Mouse (Mus musculus) layer of hippocampus, adult 9-10 months (tissue): ENCODE data around the gene Opa1.

Experiments
- DNase-seq: peaks from one replicate; pipeline ENCODE4 v3.0.0; 2022; ENCODE audit warnings: low spot score

Opa1 gene

DNA sequence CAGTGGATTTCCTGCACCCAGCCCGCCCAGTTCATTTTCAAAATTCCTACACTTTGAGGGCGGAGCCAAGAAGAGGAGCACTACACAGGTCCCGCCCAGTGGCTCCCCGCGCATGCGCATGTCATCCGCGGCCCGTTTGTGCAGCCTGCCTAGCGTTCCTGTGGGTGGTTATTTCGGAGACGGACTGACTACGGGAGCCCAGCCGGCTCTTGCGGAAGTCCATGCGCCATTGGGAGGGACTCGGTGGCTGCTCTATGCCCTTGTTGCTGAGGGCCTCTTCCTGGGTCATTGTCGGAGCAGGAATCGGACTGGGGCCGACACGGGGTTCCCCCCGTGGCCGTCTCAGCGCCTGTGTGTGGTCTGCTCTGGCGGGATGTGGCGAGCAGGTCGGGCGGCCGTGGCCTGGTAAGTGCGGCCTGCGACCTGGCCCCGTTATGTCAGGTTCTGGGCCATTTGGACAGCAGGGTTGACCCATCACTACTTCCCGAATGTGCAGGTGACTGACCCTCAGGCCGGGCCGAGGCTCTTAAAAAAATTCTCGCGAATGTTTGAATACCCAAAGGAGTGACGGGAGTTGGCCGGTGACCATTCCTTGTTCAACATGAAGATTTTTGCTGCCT, at the start of gene Opa1:
TSS of gene Opa1 (plus strand) at position 168 of the 620 bp plus-strand sequence.
- DNase-seq: peak; percentile 99

DNA sequence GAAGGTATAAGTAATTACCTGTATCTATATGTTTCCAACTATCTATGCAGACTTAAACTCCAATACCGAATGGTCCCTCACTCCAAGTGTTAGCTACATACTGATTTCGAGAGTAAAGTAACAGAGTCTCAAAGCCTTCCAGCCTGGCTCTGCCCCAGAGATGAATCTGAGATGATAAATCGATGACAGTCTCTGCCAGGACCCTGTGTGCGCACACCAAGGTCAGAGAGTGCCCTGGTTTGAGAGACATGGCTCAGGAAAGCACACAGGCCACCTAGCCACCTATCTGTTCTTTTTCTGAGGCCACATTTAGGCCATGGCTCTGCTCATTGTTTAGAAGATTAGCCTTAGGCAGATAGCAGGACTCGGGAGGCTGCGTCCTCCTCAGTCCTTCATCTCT, 45.5 kb upstream of the Opa1 start:
- no peak for DNase-seq

DNA sequence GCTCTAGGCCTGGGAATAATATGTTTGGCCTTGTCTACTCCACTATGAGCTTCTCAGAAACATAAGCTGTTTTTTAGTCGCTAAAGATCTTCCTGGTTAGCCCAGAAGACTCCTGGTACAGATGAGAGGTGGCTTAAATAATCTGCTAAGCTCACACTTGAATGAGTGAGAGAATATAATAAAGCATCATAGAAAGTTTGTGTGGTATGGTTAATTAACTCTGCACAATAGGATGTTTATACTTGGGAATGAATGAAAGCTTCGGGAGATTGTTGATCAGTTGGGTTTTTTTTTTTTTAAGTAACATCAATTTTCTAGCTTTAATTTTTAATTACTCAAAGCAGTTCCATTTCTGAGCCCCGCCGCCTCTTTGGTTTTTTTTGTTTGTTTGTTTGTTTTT, 43.3 kb upstream of the Opa1 start:
- DNase-seq: no peak

DNA sequence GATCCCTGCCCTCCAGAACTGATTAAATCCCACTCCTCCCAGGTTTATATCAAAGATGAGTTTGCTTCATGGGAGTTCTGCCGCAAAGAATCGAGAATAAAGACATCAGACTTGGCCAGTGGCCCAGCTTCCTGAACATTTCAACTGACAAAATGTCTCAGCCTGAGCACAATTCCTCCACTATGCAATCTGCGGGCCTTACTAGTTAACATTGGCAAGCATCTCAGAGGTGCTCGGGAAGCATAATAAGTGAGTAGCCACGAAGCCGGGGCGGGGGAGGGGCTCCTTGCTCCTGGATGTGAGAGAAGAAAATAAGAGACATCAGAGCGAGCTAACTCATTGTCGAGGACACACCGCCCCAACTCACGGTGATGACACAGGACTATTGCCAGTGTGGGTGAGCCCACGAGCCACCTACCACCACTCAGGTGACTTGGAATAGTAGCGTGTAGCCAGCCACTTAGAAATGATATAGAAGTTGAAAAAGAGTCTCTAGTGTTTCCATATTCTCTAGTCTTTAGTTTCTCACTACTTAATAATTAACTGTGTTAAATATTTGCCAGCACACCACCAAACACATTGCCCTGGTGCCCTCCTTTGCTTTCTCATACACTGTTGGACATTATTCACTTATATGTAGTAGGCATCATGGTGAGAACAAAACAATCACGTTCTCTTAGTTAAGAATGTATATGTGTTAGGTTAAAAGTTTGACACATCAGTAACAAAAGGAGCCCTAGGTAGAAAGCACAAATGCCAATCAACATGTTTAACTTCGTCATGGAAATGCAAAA, 42.5 kb upstream of the Opa1 start:
- DNase-seq: no peak

DNA sequence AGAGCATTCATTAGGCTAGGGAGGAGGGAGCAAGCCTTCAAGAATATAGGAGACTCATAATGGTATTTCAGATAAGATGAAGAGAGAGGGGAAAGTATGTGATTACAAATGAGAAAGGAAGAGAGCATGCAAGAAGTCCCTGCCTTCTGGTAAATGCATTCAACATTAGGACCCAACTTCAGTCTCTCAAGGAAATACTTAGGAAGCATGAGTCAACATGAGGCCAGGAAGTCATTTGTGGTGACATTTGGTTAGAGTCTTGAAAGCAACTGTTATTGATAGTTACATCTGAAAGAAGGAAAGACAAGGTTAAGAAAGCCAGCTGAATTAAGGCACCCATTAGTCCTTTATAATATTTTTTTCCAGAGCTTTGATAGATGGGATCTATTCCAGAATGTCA, 39.2 kb upstream of the Opa1 start:
- DNase-seq: no peak

DNA sequence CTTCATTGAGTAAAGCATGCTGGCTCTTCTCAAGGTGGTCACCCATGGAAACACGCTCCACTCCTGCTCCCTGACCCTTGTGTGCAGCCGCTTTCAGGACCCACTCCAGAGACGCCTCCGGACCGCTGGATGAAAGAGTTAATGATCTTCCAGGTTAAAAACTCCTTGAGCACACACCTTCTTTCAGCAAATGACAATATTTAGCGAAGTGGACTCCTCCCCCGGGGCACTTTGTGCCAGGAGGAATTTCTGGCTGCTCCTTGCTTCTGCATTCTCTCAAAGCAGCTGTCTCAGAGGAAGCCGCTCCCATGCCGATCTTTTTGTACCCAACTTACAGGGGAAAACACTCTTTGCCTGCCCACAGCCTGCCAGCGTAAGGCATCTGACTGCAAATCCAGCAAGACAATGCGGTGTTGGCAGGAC, 37.9 kb upstream of the Opa1 start:
- DNase-seq: no peak

DNA sequence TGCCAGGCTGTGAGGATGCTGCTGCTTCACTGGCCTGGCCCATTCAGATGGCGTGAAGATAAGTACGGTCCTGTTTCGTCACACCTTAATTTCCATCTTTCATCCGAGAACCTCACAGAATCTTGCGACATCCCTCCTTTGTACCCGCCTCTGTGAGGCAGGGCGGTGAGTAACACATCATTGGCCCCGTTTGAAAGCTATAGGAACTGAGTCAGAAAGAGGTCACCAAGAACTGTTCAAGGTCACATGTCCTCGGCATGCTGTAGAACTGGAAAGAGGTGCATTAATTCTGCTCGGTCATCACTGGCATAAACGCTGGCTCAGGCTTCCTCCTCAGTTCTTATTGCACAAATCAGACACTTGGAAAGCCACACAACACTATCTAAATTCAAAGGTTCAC, 34.3 kb upstream of the Opa1 start, which contains the start of gene Atp13a4:
TSS of gene Atp13a4 (minus strand) at position 36 of the 400 bp plus-strand sequence.
- no peak for DNase-seq

DNA sequence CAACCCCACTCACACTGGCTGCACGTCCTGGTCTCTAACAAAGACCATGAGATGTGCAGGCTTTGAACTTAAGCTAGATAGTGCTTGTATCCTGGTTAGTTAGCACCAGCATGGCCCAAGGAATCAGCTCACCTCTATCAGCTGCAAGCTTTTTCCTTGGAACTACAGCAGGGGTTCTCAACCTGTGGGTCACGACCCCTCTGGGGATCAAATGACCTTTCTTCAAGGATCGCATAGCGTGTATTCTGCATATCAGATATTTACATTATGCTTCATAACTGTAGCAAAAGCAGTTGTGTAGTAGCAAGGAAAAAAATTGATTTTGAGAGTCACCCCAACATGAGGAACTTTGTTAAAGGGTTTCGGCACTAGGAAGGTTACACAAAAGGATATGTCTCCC, 19.5 kb upstream of the Opa1 start:
- no peak for DNase-seq

DNA sequence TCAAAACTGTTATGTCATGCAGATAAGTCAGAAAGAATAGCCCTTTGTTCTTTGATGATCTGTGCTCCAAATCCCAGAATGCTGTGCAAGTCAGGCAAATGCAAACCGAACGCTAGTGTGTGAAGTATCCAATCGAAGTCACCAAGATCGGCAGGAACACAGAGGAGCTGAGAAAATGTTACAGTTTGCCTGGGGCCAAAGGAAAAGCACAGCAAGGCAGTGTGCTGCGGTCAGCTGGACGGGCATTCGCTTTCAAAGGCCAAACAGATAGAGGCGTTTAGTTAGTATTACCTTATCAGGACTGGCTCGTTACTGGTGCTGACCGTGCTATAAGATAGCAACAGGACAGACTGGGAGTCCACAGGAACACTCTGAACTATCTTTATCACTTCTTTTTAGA, 18.7 kb upstream of the Opa1 start:
- no peak for DNase-seq

DNA sequence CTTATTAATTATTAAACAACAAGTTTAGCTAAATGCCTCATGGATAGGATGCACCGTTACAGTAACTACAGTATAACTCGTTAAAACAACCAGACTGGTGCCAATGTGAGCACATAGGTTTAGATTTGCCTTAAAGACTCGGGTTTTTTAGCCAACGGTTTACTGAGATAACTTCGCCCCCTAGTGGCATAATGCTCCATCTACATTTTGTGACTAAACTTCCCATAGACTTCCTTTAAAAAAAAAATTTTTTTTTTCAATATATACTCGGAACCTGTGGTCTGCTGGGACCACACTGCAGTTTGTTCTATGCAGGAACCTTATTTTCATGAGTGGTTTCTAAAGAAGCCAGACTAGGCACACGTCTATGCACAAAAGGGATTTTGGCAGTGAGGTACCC, 18.3 kb upstream of the Opa1 start:
- DNase-seq: peak; percentile 49

DNA sequence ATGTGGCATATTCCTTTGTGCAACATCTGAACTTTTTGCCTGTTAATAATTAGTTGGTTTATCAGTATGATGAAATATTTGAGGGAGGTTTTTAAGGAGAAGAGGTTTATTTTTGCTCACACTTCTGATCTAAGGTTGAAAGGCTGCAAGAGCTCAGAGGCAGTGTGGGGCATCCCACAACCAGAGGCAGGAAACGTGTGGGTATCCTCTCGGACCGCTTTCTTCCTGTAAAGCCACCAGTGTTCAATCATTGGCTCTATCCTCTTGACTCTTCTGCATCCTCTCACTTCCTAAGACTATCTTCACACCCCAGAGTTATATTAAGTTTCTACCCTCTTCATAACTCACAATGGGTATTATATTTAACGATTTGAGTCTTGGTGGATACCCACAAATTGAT, 5.1 kb upstream of the Opa1 start:
- DNase-seq: no peak

DNA sequence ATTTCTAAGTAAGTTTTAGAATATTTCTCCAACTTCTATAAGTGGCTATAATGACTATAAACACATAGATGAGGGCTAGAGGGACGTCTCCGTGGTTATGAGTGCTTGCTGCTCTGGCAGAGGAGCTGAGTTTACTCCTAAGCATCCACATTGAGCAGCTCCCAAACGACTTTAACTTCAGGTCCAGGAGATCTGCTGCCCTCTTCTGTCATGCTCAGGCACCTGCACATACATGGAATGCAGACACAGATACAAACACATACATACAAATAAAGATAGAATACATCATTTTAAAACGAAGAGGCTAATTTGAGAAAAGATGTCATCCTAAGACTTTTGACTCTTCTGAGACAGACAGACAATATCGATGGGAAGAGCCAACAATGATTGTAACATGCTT, 3.5 kb upstream of the Opa1 start:
- no peak for DNase-seq

DNA sequence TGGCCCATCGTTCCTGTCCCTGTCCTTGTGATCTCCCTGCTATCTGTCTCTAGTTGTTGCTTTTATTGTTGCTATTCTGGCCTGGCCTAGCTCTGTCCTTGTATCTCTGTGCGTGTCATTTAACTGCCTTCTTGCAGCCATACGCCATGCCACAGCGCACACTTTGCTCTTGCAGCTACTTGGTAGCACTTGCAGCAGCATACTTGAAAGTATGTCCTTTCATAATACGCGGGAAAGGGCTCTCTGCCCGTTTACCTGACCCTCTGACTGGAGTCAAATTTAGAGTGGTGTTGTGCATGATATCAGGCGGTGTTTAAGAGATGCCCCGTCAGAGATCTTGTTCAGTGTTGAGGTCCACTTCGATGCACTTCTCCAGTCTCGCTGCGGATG, 648 bp downstream of the Opa1 start:
- no peak for DNase-seq

DNA sequence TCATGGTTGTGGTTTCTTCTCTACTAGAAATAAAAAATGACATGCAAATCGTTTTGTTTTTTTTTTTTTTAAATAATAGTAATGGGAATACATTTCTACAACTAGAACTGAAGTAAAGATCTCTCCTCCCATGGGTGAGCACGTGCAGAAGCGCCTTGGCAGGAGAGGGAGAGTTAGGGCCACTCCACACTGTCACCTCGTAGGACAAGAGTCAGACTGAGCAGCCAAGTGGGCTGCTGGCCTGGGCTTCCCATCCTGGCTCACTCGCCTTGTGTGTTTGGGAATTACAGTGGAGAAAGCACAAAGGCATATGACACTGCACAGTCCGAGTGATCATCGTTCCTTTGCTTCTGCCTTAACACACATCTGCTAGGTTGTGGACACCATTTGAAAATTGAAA, 13.0 kb downstream of the Opa1 start:
- DNase-seq: no peak

DNA sequence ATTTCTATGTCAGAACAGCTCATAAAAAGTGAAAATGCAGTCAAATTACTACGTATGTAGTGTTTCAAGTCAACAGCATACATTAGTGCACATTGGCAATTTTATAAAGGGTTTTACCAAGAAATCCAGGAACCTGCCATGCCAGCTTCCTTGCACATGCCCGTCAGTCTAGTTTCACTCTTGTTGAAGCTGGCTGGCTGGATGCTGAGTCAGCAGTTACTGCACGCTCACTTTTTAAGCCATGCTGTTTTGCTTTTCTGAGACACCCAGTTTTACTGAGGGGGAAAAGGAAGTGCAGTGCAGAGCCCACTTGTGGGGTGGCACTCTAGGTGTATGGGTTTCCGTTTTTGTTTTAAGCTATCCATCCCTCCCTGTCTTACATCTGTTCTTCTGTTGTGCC, 18.0 kb downstream of the Opa1 start:
- no peak for DNase-seq

DNA sequence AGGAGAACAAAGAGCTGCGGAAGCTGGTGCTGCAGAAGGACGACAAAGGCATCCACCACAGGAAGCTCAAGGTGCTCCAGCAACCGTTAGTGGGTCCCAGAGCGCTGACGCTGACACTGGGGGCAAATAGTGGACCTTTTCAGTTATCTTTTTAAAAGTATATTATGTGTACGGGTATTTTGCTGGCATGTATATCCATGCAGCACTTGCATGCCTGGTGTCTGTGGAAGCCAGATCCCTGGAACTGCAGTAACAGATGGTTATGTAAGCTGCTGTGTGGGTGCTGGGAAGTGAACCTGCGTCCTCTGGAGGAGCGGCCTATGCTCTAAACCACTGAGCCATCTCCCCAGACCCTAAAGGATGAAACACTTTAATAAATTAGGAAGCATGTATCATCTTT, 26.4 kb downstream of the Opa1 start:
- peak; percentile 24 for DNase-seq

DNA sequence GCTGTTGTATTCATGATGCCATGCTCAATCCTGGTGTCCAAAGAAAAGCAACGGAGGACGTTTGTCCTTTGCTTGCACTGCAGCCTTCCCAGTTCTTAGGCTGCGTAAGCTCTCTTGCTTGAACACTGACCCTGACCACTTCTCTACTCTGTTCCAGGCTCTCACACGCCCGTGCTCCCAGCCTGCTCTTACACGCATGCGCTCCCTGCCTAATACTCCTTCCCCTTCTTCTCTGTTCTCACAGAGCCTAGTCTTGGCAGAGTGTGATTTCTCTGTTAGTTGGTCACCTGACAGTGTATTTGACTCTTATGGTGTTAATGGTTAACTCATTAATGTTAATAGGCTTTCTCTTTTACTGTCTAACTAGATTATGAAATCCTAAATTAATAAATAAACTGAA, 28.0 kb downstream of the Opa1 start:
- DNase-seq: no peak

DNA sequence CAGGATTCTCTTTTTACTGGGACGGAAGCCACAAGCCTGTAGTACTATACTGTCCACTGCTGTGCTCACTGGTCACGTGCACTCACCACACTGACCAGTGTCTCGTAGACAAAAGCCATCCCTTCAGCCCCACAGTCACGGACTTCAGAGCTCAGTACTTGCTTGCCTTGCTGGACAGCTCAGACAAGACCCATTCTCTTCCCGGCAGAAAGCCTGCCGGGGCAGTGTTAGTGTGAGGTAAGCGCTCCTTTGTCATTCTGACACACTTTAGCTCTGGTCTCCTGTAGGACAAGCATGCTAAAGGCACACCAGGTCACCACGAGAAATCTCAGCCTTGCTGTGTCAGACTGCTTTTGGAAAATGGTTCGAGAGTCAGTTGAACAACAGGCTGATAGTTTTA, 35.6 kb downstream of the Opa1 start:
- no peak for DNase-seq

DNA sequence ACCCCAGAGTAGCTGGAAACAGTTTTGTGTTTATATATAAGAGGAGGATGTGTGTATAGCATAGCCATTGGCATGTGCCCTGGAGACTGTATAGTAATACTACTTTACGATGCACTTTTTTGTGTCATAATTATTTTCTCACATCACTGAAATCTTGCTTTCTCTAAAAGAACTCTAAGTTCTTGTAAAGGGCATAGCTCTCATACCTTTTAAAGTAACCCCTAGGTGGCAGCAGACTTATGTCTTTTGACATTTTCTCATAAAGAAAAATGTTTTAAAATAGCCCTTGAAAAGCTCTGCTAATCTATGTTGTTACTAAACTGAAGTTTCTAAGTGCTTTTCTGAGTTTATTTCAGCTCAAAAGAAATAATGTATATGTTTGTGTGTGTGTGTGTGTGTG, 49.9 kb downstream of the Opa1 start:
- DNase-seq: no peak

DNA sequence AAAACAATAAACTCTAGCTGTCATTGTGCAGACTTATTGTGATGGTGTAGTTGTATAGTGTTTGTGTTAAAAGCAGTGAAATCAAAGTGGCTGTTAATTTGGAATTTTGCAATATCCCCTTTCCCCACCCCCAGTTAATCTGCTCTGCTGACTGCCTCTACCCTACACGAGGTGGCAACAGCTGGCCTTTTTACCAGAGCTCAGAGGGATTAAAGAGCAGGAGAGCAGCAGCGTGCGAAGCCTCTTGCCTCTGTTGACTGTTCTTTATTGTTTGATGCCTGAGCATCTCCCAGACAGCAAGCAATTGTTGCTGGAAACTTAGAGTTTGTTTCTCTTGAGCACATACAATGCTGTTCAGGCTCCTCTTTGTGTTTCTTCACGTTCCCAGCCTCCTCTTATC, 56.6 kb downstream of the Opa1 start:
- no peak for DNase-seq

DNA sequence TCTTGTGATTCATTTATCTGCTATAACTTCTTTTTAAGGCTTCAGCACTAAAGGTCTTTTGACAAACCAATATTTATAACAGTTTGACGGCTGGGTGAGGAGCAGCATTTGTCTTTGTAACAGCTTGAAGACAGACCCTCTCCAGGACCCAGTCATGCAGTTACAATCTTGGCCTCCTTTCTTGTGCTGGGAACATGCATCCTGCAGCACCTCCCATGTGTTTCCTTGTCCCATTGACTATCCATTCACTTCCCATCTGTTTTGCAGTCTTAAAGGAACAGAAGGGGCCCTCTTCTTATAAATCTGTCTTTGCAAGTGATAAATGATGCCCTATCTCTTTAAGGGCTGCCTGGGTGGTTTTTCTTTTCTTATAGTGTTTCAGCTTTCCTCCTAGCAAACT, 63.2 kb downstream of the Opa1 start:
- DNase-seq: no peak

DNA sequence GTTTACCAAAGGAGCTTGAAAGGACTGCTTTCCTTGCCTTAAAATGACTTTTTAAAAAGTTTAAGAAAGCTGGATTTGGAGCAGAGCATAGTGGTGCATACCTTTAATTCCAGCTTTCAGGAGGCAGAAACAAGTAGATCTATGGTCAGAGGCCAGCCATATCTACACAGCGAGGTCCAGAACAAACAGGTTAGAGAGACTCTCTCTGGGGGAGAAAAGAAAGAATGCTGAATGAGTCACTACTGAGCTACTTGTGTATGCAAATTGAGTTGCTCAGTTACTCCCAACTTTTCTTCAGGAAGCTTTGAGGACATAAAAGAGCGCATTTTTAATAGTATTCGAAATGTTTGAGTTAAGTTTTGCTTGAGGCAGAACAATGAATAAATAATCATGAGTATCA, 65.7 kb downstream of the Opa1 start:
- no peak for DNase-seq

DNA sequence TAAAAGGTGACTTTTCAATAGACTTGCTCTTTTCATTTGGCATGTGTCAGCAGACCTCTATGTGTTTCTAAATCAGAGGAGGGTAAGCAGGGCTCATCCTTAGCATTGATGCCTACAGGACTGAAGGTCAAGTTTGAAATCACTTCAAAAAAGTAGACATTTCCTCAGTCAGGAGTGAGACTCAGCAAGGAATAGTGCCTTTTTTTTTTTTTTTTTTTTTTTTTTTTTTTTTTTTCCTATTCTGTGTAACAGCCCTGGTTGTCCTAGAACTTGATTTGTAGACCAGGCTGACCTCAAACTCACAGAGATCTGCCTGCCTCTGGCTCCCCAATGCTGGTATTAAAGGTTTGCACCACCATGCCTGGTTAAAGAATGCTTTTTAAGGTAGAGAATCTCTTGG, 67.1 kb downstream of the Opa1 start:
- DNase-seq: no peak
